Mouse (Mus musculus): Measurements from ENCODE around the gene Odf3. TPM values are rescaled to one million over a fixed set of nuclear protein-coding genes. Genes with fewer than 3 reads are reported as not detected.
A peak's percentile ranks its signal among the peaks of the same experiment; 100 is the strongest.

Odf3 gene
- polyA plus RNA-seq, 1 experiment from 2014 or later, result 0.09 TPM

GRCm38 (mm10) chr7:140845683-140846082 is 1.9 kb upstream of the Odf3 start:
- H3K4me2 ChIP-seq, result no peak overlapping the region

GRCm38 (mm10) chr7:140846676-140847075 is 929 bp upstream of the Odf3 start:
- WGBS, result 78% methylated on average over 10 of the region's 10 CpGs
- H3K4me3 ChIP-seq, result no peak overlapping the region

More at GRCm38 (mm10) chr7:140845683-140846082, 1.9 kb upstream of the Odf3 start:
- Histone ChIP-seq H3K4me3 (no peak overlapping the region), H3K4me1 (peaks cover 10% of the 10 kb centered on the region; the same call in 1 of the 2 replicates), H3K27me3 (replicated peaks) (peaks cover 64% of the 10 kb centered on the region), H3K9ac (no peak overlapping the region), H3K9me3 (no peaks in the 10 kb centered on the region), H3K36me3 (peaks cover under 1% of the 10 kb centered on the region; the same call in 1 of the 2 replicates), H3K27ac (replicated peaks) (no peak overlapping the region)
- WGBS, result 57% methylated on average over 4 of the region's 4 CpGs
- no peak for ATAC-seq (ENCODE audit: extremely low read depth, insufficient number of reproducible peaks, low FRiP score, low TSS enrichment)

GRCm38 (mm10) chr7:140848591-140848990 is 986 bp downstream of the Odf3 start:
- Histone ChIP-seq H3K9ac (no peak overlapping the region), H3K36me3 (peaks cover 29% of the 10 kb centered on the region), H3K27me3 (replicated peaks) (peaks cover 35% of the 10 kb centered on the region), H3K4me1 (peaks cover 10% of the 10 kb centered on the region; the same call in 1 of the 2 replicates), H3K4me3 (no peak overlapping the region), H3K4me2 (no peak overlapping the region), H3K27ac (replicated peaks) (no peak overlapping the region), H3K9me3 (no peaks in the 10 kb centered on the region)
- ATAC-seq (ENCODE audit: extremely low read depth, insufficient number of reproducible peaks, low FRiP score, low TSS enrichment), result no peak
- 83% methylated on average over 10 of the region's 10 CpGs for WGBS

More at GRCm38 (mm10) chr7:140846676-140847075, 929 bp upstream of the Odf3 start:
- H3K4me2 ChIP-seq, result no peak overlapping the region
- H3K4me1 ChIP-seq, result peaks cover 10% of the 10 kb centered on the region; the same call in 1 of the 2 replicates
- no peak for ATAC-seq (ENCODE audit: extremely low read depth, insufficient number of reproducible peaks, low FRiP score, low TSS enrichment)
- H3K27ac ChIP-seq (replicated peaks), result no peak overlapping the region
- no peaks in the 10 kb centered on the region for H3K9me3 ChIP-seq
- peaks cover 10% of the 10 kb centered on the region for H3K36me3 ChIP-seq
- peaks cover 54% of the 10 kb centered on the region for H3K27me3 ChIP-seq (replicated peaks)
- H3K9ac ChIP-seq, result no peak overlapping the region

GRCm38 (mm10) chr7:140851916-140852315 is 4.3 kb downstream of the Odf3 start:
- Histone ChIP-seq H3K27ac (replicated peaks) (no peak overlapping the region), H3K36me3 (peaks cover 43% of the 10 kb centered on the region), H3K9ac (no peak overlapping the region), H3K4me2 (no peak overlapping the region), H3K27me3 (replicated peaks) (peaks cover 5% of the 10 kb centered on the region; the same call in 1 of the 2 replicates), H3K9me3 (no peaks in the 10 kb centered on the region), H3K4me1 (peaks cover 20% of the 10 kb centered on the region), H3K4me3 (no peak overlapping the region)
- 96% methylated on average over 4 of the region's 4 CpGs for WGBS
- no peak for ATAC-seq (ENCODE audit: extremely low read depth, insufficient number of reproducible peaks, low FRiP score, low TSS enrichment)

GRCm38 (mm10) chr7:140853386-140853785 is 5.8 kb downstream of the Odf3 start:
- no peak for ATAC-seq (ENCODE audit: extremely low read depth, insufficient number of reproducible peaks, low FRiP score, low TSS enrichment)
- Histone ChIP-seq H3K27ac (replicated peaks) (no peak overlapping the region), H3K9me3 (no peaks in the 10 kb centered on the region), H3K4me1 (peaks cover 18% of the 10 kb centered on the region), H3K9ac (no peak overlapping the region), H3K27me3 (replicated peaks) (no peaks in the 10 kb centered on the region), H3K36me3 (peaks cover 43% of the 10 kb centered on the region), H3K4me2 (no peak overlapping the region), H3K4me3 (no peak overlapping the region)
- 84% methylated on average over 9 of the region's 9 CpGs for WGBS

- WGBS, result 91% methylated on average over 18 of the region's 18 CpGs
- H3K9ac ChIP-seq, result no peak overlapping the region
- H3K27me3 ChIP-seq (replicated peaks), result no peaks in the 10 kb centered on the region
Observed at GRCm38 (mm10) chr7:140854483-140854882, 6.9 kb downstream of the Odf3 start.

GRCm38 (mm10) chr7:140855181-140855580 is 7.6 kb downstream of the Odf3 start:
- Histone ChIP-seq H3K27me3 (replicated peaks) (no peaks in the 10 kb centered on the region), H3K4me3 (peak overlapping the region; percentile 70), H3K9me3 (no peaks in the 10 kb centered on the region), H3K4me1 (peaks cover 28% of the 10 kb centered on the region), H3K9ac (peak overlapping the region; percentile 96), H3K27ac (replicated peaks) (no peak overlapping the region), H3K4me2 (peak overlapping the region; percentile 96), H3K36me3 (peaks cover 61% of the 10 kb centered on the region)
- ATAC-seq (ENCODE audit: extremely low read depth, insufficient number of reproducible peaks, low FRiP score, low TSS enrichment), result no peak
- whole genome bisulfite sequencing, result 67% methylated on average over 9 of the region's 9 CpGs

More at GRCm38 (mm10) chr7:140854483-140854882, 6.9 kb downstream of the Odf3 start:
- peaks cover 54% of the 10 kb centered on the region for H3K36me3 ChIP-seq
- H3K4me2 ChIP-seq, result peak overlapping the region; percentile 96; the same call in 1 of the 2 replicates
- peak overlapping the region; percentile 70; the same call in 1 of the 2 replicates for H3K4me3 ChIP-seq
- no peak overlapping the region for H3K27ac ChIP-seq (replicated peaks)
- peaks cover 28% of the 10 kb centered on the region for H3K4me1 ChIP-seq
- no peak for ATAC-seq (ENCODE audit: extremely low read depth, insufficient number of reproducible peaks, low FRiP score, low TSS enrichment)
- no peaks in the 10 kb centered on the region for H3K9me3 ChIP-seq

- peak within 1 kb of the TSS; percentile 70 for H3K4me3 ChIP-seq
Observed at GRCm38 (mm10) chr7:140855860-140856784, 8.5 kb downstream of the Odf3 start, which contains the start of gene Gm45785. Gm45785 (minus strand) TSS chr7:140856331.

GRCm38 (mm10) chr7:140856785-140857549 is 9.4 kb downstream of the Odf3 start, which contains the start of gene Ric8a:
Ric8a (plus strand) TSS chr7:140856957.
- peak within 1 kb of the TSS; percentile 93 for H3K27ac ChIP-seq (replicated peaks)
- H3K4me2 ChIP-seq, result peak within 1 kb of the TSS; percentile 96
- H3K36me3 ChIP-seq, result peaks cover 66% of the 10 kb centered on the region
- ATAC-seq (ENCODE audit: extremely low read depth, insufficient number of reproducible peaks, low FRiP score, low TSS enrichment), result peak; percentile 52
- peak within 1 kb of the TSS; percentile 96 for H3K9ac ChIP-seq
- under 1% methylated on average over 50 of the region's 50 CpGs for WGBS
- H3K4me3 ChIP-seq, result peak within 1 kb of the TSS; percentile 70
- H3K9me3 ChIP-seq, result no peaks in the 10 kb centered on the region
- H3K4me1 ChIP-seq, result peaks cover 28% of the 10 kb centered on the region
- H3K27me3 ChIP-seq (replicated peaks), result no peaks in the 10 kb centered on the region

More at GRCm38 (mm10) chr7:140855860-140856784, 8.5 kb downstream of the Odf3 start, which contains the start of gene Gm45785:
- peaks cover 28% of the 10 kb centered on the region for H3K4me1 ChIP-seq
- peak within 1 kb of the TSS; percentile 96 for H3K9ac ChIP-seq
- WGBS, result under 1% methylated on average over 51 of the region's 51 CpGs
- H3K27me3 ChIP-seq (replicated peaks), result no peaks in the 10 kb centered on the region
- H3K36me3 ChIP-seq, result peaks cover 66% of the 10 kb centered on the region
- peak within 1 kb of the TSS; percentile 93 for H3K27ac ChIP-seq (replicated peaks)
- H3K4me2 ChIP-seq, result peak within 1 kb of the TSS; percentile 96
- H3K9me3 ChIP-seq, result no peaks in the 10 kb centered on the region
- peak; percentile 69 for ATAC-seq (ENCODE audit: extremely low read depth, insufficient number of reproducible peaks, low FRiP score, low TSS enrichment)

GRCm38 (mm10) chr7:140857550-140858505 is 10.2 kb downstream of the Odf3 start, which contains the start of gene Bet1l:
Bet1l (minus strand) TSS chr7:140857577.
- peak within 1 kb of the TSS; percentile 96 for H3K9ac ChIP-seq
- peak within 1 kb of the TSS; percentile 93 for H3K27ac ChIP-seq (replicated peaks)
- WGBS, result 29% methylated on average over 40 of the region's 40 CpGs
- H3K4me3 ChIP-seq, result peak within 1 kb of the TSS; percentile 70
- peaks cover 66% of the 10 kb centered on the region for H3K36me3 ChIP-seq
- peak within 1 kb of the TSS; percentile 96 for H3K4me2 ChIP-seq
- H3K4me1 ChIP-seq, result peaks cover 28% of the 10 kb centered on the region
- ATAC-seq (ENCODE audit: extremely low read depth, insufficient number of reproducible peaks, low FRiP score, low TSS enrichment), result 0 out of 2 replicates have a peak, but pooled peaks have one; percentile 0
- H3K27me3 ChIP-seq (replicated peaks), result no peaks in the 10 kb centered on the region
- H3K9me3 ChIP-seq, result no peaks in the 10 kb centered on the region
